Mouse (Mus musculus) intestine, embryonic 15.5 days (tissue): ENCODE data around the gene Ppard. TPM values are rescaled to one million over a fixed set of nuclear protein-coding genes. Genes with fewer than 3 reads are reported as not detected.

ENCODE experiments used
- ATAC-seq: fragments of 200-750 bp; cut with Nextera tagmentation; 2 replicates; pipeline ENCODE4 v1.8.0; 2017; ENCODE audit warnings: moderate TSS enrichment, moderate library complexity
- H3K27ac ChIP-seq: fragments of 300-500 bp; sonication (generic); 2 replicates; pipeline ENCODE4 v1.5.1; 2015; ENCODE audit warnings: mild to moderate bottlenecking, inconsistent platforms
- H3K27me3 ChIP-seq: fragments of 300-500 bp; sonication (generic); replicated peaks from 2 replicates; pipeline ENCODE4 v1.6.1; 2015; ENCODE audit warnings: inconsistent platforms
- H3K36me3 ChIP-seq: fragments of 300-500 bp; sonication (generic); 2 replicates; pipeline ENCODE4 v1.6.1; 2015; ENCODE audit warnings: inconsistent platforms
- H3K4me1 ChIP-seq: fragments of 300-500 bp; sonication (generic); replicated peaks from 2 replicates; pipeline ENCODE4 v1.6.1; 2015; ENCODE audit warnings: inconsistent platforms
- H3K4me2 ChIP-seq: fragments of 300-500 bp; sonication (generic); replicated peaks from 2 replicates; pipeline ENCODE4 v1.6.1; 2015; ENCODE audit warnings: mild to moderate bottlenecking, inconsistent platforms
- H3K4me3 ChIP-seq: fragments of 300-500 bp; sonication (generic); replicated peaks from 2 replicates; pipeline ENCODE4 v1.5.1; 2015; ENCODE audit warnings: inconsistent platforms
- H3K9ac ChIP-seq: fragments of 300-500 bp; sonication (generic); 2 replicates; pipeline ENCODE4 v1.6.1; 2015; ENCODE audit warnings: inconsistent platforms
- H3K9me3 ChIP-seq: fragments of 300-500 bp; sonication (generic); 2 replicates; pipeline ENCODE4 v1.6.1; 2016; ENCODE audit warnings: inconsistent platforms
- WGBS: fragments of 180-500 bp; shearing (Covaris S2); methylation state at CpG from one replicate; pipeline ENCODE4 v1.1.7; 2015; 5-methylcytosine and 5-hydroxymethylcytosine counted together
- polyA plus RNA-seq: library from polyadenylated mRNA; unstranded; fragments of >200 nt; fragmentation: Nextera tagmentation; extraction: Ambion mirVana; gene quantifications from 2 replicates; pipeline ENCODE4 v1.2.1, GENCODE M21; 2015

Gene Ppard
- polyA plus RNA-seq, 1 experiment from 2014 or later, result 1.8 TPM

GRCm38 (mm10) chr17:28231026-28231736, 1.3 kb upstream of the Ppard start:
- Histone ChIP-seq H3K9ac (no peak overlapping the region; the same call in 1 of the 2 replicates), H3K27me3 (no peaks in the 10 kb centered on the region), H3K27ac (no peak overlapping the region), H3K4me3 (no peak overlapping the region), H3K9me3 (no peaks in the 10 kb centered on the region), H3K4me1 (peaks cover 9% of the 10 kb centered on the region; the same call in 1 of the 2 replicates), H3K4me2 (no peak overlapping the region), H3K36me3 (no peaks in the 10 kb centered on the region)
- 81% methylated on average over 18 of the region's 18 CpGs for WGBS
- no peak for ATAC-seq

DNA sequence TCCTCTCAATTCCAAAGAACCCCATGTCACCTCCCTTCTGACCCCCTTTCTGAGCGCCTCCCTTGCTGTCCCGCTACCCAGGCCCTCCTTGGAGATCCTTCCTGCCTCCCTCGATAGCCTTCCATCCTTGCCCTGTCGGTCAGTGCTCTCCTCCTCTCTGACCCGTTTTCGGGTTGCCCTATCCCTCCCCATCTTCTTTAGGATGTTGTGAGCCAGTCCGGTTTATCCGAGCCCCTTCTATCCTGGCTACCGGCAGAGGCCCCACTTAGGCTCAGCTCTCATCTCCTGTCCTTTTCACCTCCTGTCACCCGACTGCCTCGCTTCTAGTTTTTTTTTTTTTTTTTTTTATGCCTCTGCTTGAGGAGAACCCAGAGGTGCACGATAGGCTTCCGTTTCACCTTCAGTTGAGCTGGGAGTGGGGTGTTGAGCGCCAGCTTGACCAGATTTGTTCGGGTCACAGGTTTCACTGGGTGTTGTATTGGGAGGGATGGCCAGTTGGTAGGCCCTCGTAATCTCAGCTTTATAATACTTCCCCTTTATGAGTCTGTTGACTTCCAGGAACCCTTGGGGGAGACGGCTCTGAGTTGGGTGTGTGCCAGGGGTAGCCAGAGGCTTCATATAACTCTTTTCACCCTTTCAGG, 711 bp downstream of the Ppard start:
- H3K4me1 ChIP-seq, result peaks cover 9% of the 10 kb centered on the region; the same call in 1 of the 2 replicates
- WGBS, result 5% methylated on average over 17 of the region's 17 CpGs
- H3K4me3 ChIP-seq, result peak overlapping the region; percentile 92
- no peaks in the 10 kb centered on the region for H3K27me3 ChIP-seq
- H3K4me2 ChIP-seq, result peak overlapping the region; percentile 81
- peak overlapping the region; percentile 92 for H3K9ac ChIP-seq
- no peak for ATAC-seq
- H3K27ac ChIP-seq, result peak overlapping the region; percentile 80
- no peaks in the 10 kb centered on the region for H3K9me3 ChIP-seq
- H3K36me3 ChIP-seq, result 0 out of 2 replicates have a peak, but pooled peaks cover 3% of the 10 kb centered on the region

GRCm38 (mm10) chr17:28234641-28235040, 2.1 kb downstream of the Ppard start:
- no peak overlapping the region for H3K27ac ChIP-seq
- ATAC-seq, result no peak
- no peaks in the 10 kb centered on the region for H3K27me3 ChIP-seq
- 0 out of 2 replicates have a peak overlapping the region, but pooled peaks have one; percentile 5 for H3K9ac ChIP-seq
- no peak overlapping the region for H3K4me3 ChIP-seq
- no peaks in the 10 kb centered on the region for H3K9me3 ChIP-seq
- no peak overlapping the region for H3K4me2 ChIP-seq
- peaks cover 9% of the 10 kb centered on the region; the same call in 1 of the 2 replicates for H3K4me1 ChIP-seq
- 86% methylated on average over 5 of the region's 5 CpGs for WGBS
- H3K36me3 ChIP-seq, result 0 out of 2 replicates have a peak, but pooled peaks cover 3% of the 10 kb centered on the region

- 0 out of 2 replicates have a peak, but pooled peaks cover 5% of the 10 kb centered on the region for H3K36me3 ChIP-seq
- ATAC-seq, result no peak
- no peak overlapping the region for H3K4me2 ChIP-seq
- no peak overlapping the region for H3K4me3 ChIP-seq
- WGBS, result 85% methylated on average over 7 of the region's 7 CpGs
- H3K9ac ChIP-seq, result no peak overlapping the region
- H3K27ac ChIP-seq, result no peak overlapping the region
- peaks cover 9% of the 10 kb centered on the region; the same call in 1 of the 2 replicates for H3K4me1 ChIP-seq
- H3K9me3 ChIP-seq, result no peaks in the 10 kb centered on the region
- H3K27me3 ChIP-seq, result no peaks in the 10 kb centered on the region
Measured at GRCm38 (mm10) chr17:28235982-28236635, 3.6 kb downstream of the Ppard start.

GRCm38 (mm10) chr17:28236636-28237015, 4.1 kb downstream of the Ppard start:
- Histone ChIP-seq H3K9me3 (no peaks in the 10 kb centered on the region), H3K9ac (no peak overlapping the region), H3K4me2 (no peak overlapping the region), H3K36me3 (0 out of 2 replicates have a peak, but pooled peaks cover 5% of the 10 kb centered on the region), H3K4me1 (peaks cover 9% of the 10 kb centered on the region; the same call in 1 of the 2 replicates), H3K27me3 (no peaks in the 10 kb centered on the region), H3K4me3 (no peak overlapping the region), H3K27ac (no peak overlapping the region)
- 80% methylated on average over 4 of the region's 4 CpGs for WGBS
- ATAC-seq, result no peak

DNA sequence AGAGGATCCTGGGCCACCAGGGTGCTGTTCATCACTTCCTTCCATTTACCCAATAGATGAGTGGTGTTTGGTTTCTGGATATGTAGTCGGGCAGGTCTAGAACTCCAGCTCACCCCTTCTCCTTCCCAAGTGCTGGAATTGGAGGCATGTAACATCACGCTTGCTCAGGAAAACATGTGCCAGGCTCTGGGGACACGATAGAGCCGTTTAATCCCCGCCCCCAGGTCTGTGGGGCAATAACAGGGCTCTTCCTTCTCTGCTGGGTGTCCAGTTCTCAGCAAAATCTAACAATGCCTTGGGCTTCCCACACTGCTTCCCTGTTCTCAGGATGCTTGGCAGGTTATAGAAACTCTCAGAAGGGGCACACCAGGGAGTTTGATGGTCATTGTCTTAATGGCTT, 4.9 kb downstream of the Ppard start:
- Histone ChIP-seq H3K27ac (no peak overlapping the region), H3K4me1 (peaks cover 9% of the 10 kb centered on the region; the same call in 1 of the 2 replicates), H3K9ac (no peak overlapping the region), H3K9me3 (no peaks in the 10 kb centered on the region), H3K4me3 (no peak overlapping the region), H3K36me3 (0 out of 2 replicates have a peak, but pooled peaks cover 5% of the 10 kb centered on the region), H3K4me2 (no peak overlapping the region), H3K27me3 (no peaks in the 10 kb centered on the region)
- WGBS, result 79% methylated on average over 5 of the region's 5 CpGs
- no peak for ATAC-seq

DNA sequence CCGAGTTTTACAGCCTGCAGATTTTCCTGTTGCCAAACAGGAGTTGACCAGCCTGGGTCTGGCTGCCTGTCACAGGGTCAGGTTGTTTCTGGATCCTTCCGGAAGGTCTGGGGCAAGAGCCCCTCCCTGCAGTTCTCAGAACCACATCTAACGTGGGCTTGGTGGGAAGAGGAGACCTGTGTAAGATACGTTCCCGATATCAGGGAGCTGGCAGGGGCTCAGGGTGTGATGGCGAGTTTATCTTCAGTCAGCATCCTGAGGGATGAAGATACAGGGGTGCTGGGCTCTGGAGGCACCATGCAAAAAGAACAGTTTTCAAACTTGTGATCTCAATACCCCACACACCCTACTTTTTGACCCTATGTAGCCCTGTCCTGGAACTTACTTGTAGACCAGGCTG, 5.4 kb downstream of the Ppard start:
- H3K4me2 ChIP-seq, result no peak overlapping the region

DNA sequence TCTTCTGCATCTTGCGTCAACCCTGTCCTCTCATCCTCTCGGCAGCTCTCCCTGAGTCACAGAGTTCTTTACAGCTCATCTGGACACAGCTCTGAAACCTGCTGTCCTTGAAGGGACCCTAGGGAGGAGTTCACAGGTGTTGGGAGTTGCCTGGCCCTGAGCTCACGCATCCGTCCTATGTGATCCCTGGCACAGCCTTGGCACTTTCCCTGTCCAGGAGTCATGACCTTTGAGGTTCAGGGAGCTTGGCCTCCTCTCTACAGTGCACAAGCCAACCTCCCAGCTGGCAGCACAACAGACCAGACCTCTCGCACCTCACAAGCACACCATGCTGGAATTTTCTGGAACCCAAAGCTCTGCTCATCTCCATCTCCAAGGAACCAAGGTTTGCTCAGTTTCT, 8.3 kb downstream of the Ppard start:
- H3K9me3 ChIP-seq, result no peaks in the 10 kb centered on the region
- 0 out of 2 replicates have a peak, but pooled peaks cover 5% of the 10 kb centered on the region for H3K36me3 ChIP-seq
- H3K9ac ChIP-seq, result no peak overlapping the region
- H3K27me3 ChIP-seq, result no peaks in the 10 kb centered on the region
- no peak overlapping the region for H3K27ac ChIP-seq
- no peak overlapping the region for H3K4me3 ChIP-seq
- WGBS, result 91% methylated on average over 5 of the region's 5 CpGs
- no peak overlapping the region for H3K4me2 ChIP-seq
- peaks cover 10% of the 10 kb centered on the region for H3K4me1 ChIP-seq
- ATAC-seq, result no peak

More for the DNA sequence above, 5.4 kb downstream of the Ppard start:
- H3K36me3 ChIP-seq, result 0 out of 2 replicates have a peak, but pooled peaks cover 5% of the 10 kb centered on the region
- no peak overlapping the region for H3K27ac ChIP-seq
- peaks cover 9% of the 10 kb centered on the region; the same call in 1 of the 2 replicates for H3K4me1 ChIP-seq
- no peak overlapping the region for H3K4me3 ChIP-seq
- no peak overlapping the region for H3K9ac ChIP-seq
- no peaks in the 10 kb centered on the region for H3K27me3 ChIP-seq
- ATAC-seq, result no peak
- WGBS, result 84% methylated on average over 6 of the region's 6 CpGs
- no peaks in the 10 kb centered on the region for H3K9me3 ChIP-seq

- no peak overlapping the region for H3K9ac ChIP-seq
- no peak overlapping the region for H3K27ac ChIP-seq
- peaks cover 10% of the 10 kb centered on the region for H3K4me1 ChIP-seq
- no peak overlapping the region for H3K4me3 ChIP-seq
- no peak for ATAC-seq
- no peaks in the 10 kb centered on the region for H3K9me3 ChIP-seq
- H3K4me2 ChIP-seq, result no peak overlapping the region
- WGBS, result 80% methylated on average over 6 of the region's 6 CpGs
- no peaks in the 10 kb centered on the region for H3K27me3 ChIP-seq
- 0 out of 2 replicates have a peak, but pooled peaks cover 5% of the 10 kb centered on the region for H3K36me3 ChIP-seq
Measured at GRCm38 (mm10) chr17:28242296-28242695, 9.8 kb downstream of the Ppard start.

GRCm38 (mm10) chr17:28244214-28244613, 11.7 kb downstream of the Ppard start:
- Histone ChIP-seq H3K4me3 (no peak overlapping the region), H3K4me1 (peaks cover 10% of the 10 kb centered on the region), H3K27me3 (no peaks in the 10 kb centered on the region), H3K4me2 (no peak overlapping the region), H3K9me3 (no peaks in the 10 kb centered on the region), H3K9ac (no peak overlapping the region), H3K27ac (no peak overlapping the region), H3K36me3 (0 out of 2 replicates have a peak, but pooled peaks cover 3% of the 10 kb centered on the region)
- 85% methylated on average over 6 of the region's 6 CpGs for WGBS
- no peak for ATAC-seq

DNA sequence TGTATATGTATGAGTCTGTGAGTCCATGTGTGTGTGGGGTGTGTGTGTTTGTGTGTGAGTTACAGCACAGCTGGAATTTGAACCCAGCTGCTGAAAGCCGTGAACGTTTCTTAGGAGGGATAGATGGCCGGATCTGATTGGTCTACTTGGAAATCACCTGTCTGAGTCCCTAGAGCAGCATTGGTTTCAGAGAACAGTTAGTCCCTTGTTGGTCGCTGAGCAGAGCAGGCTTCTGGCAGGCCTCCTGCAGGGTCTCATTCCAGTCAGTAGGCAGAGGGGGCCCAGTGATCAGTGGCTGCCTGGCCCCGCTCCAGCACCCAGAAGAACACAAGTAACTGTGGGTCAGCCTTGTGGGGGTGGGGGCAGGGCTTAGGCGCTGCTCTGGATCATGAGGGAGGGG, 12.2 kb downstream of the Ppard start:
- H3K36me3 ChIP-seq, result 0 out of 2 replicates have a peak, but pooled peaks cover 3% of the 10 kb centered on the region
- H3K9me3 ChIP-seq, result no peaks in the 10 kb centered on the region
- H3K4me3 ChIP-seq, result no peak overlapping the region
- WGBS, result 35% methylated on average over 6 of the region's 6 CpGs
- H3K27me3 ChIP-seq, result no peaks in the 10 kb centered on the region
- peaks cover 10% of the 10 kb centered on the region for H3K4me1 ChIP-seq
- no peak overlapping the region for H3K27ac ChIP-seq
- H3K4me2 ChIP-seq, result no peak overlapping the region
- peak; percentile 66 for ATAC-seq
- no peak overlapping the region for H3K9ac ChIP-seq

GRCm38 (mm10) chr17:28246640-28247039, 14.1 kb downstream of the Ppard start:
- H3K36me3 ChIP-seq, result no peaks in the 10 kb centered on the region
- WGBS, result 71% methylated on average over 11 of the region's 11 CpGs
- H3K27me3 ChIP-seq, result no peaks in the 10 kb centered on the region
- H3K27ac ChIP-seq, result no peak overlapping the region
- no peak overlapping the region for H3K9ac ChIP-seq
- no peak for ATAC-seq
- no peak overlapping the region for H3K4me3 ChIP-seq
- H3K4me2 ChIP-seq, result no peak overlapping the region
- H3K9me3 ChIP-seq, result no peaks in the 10 kb centered on the region
- peaks cover 14% of the 10 kb centered on the region for H3K4me1 ChIP-seq
